Mouse (Mus musculus): ENCODE results near the gene Bcl6. TPM values are rescaled to one million over a fixed set of nuclear protein-coding genes. Genes with fewer than 3 reads are reported as not detected.

Bcl6 gene
- polyA plus RNA-seq, 1 experiment from 2014 or later, result 0.24 TPM

GRCm38 (mm10) chr16:23931275-23931674, 57.4 kb downstream of the Bcl6 start:
- Histone ChIP-seq H3K27me3 (no peaks in the 10 kb centered on the region), H3K4me2 (replicated peaks) (no peak overlapping the region), H3K4me3 (replicated peaks) (no peak overlapping the region), H3K27ac (no peak overlapping the region), H3K9me3 (no peaks in the 10 kb centered on the region), H3K9ac (replicated peaks) (no peak overlapping the region), H3K36me3 (no peaks in the 10 kb centered on the region), H3K4me1 (replicated peaks) (no peaks in the 10 kb centered on the region)
- WGBS, result 83% methylated on average over 18 of the region's 18 CpGs
- no peak for ATAC-seq

GRCm38 (mm10) chr16:23930426-23931073, 58.1 kb downstream of the Bcl6 start:
- ATAC-seq, result no peak
- WGBS, result 85% methylated on average over 3 of the region's 3 CpGs
- H3K4me2 ChIP-seq (replicated peaks), result no peak overlapping the region

GRCm38 (mm10) chr16:23927301-23928114, 61.1 kb downstream of the Bcl6 start:
- no peak overlapping the region for H3K4me2 ChIP-seq (replicated peaks)
- 92% methylated on average over 33 of the region's 33 CpGs for WGBS
- H3K4me1 ChIP-seq (replicated peaks), result no peaks in the 10 kb centered on the region
- no peaks in the 10 kb centered on the region for H3K36me3 ChIP-seq
- ATAC-seq, result no peak
- no peaks in the 10 kb centered on the region for H3K27me3 ChIP-seq
- no peak overlapping the region for H3K27ac ChIP-seq
- H3K9me3 ChIP-seq, result no peaks in the 10 kb centered on the region
- no peak overlapping the region for H3K4me3 ChIP-seq (replicated peaks)
- no peak overlapping the region for H3K9ac ChIP-seq (replicated peaks)

More at GRCm38 (mm10) chr16:23930426-23931073, 58.1 kb downstream of the Bcl6 start:
- H3K9ac ChIP-seq (replicated peaks), result no peak overlapping the region
- H3K27me3 ChIP-seq, result no peaks in the 10 kb centered on the region
- H3K4me3 ChIP-seq (replicated peaks), result no peak overlapping the region
- no peak overlapping the region for H3K27ac ChIP-seq
- no peaks in the 10 kb centered on the region for H3K36me3 ChIP-seq
- no peaks in the 10 kb centered on the region for H3K9me3 ChIP-seq
- no peaks in the 10 kb centered on the region for H3K4me1 ChIP-seq (replicated peaks)

- Histone ChIP-seq H3K9ac (replicated peaks) (no peak overlapping the region), H3K27ac (no peak overlapping the region), H3K4me3 (replicated peaks) (no peak overlapping the region), H3K36me3 (no peaks in the 10 kb centered on the region), H3K4me1 (replicated peaks) (no peaks in the 10 kb centered on the region), H3K27me3 (no peaks in the 10 kb centered on the region), H3K4me2 (replicated peaks) (no peak overlapping the region), H3K9me3 (no peaks in the 10 kb centered on the region)
- no peak for ATAC-seq
- WGBS, result 85% methylated on average over 1 of the region's 1 CpGs
These were observed 65.7 kb downstream of the Bcl6 start for GRCm38 (mm10) chr16:23922906-23923305.

- ATAC-seq, result no peak
- Histone ChIP-seq H3K9me3 (no peaks in the 10 kb centered on the region), H3K4me3 (replicated peaks) (no peak overlapping the region), H3K27ac (no peak overlapping the region), H3K27me3 (no peaks in the 10 kb centered on the region), H3K9ac (replicated peaks) (no peak overlapping the region), H3K4me2 (replicated peaks) (no peak overlapping the region), H3K36me3 (no peaks in the 10 kb centered on the region), H3K4me1 (replicated peaks) (no peaks in the 10 kb centered on the region)
- 82% methylated on average over 5 of the region's 5 CpGs for WGBS
These were observed 67.0 kb downstream of the Bcl6 start for GRCm38 (mm10) chr16:23921697-23922096.

GRCm38 (mm10) chr16:23919418-23919817, 69.2 kb downstream of the Bcl6 start:
- no peak overlapping the region for H3K4me2 ChIP-seq (replicated peaks)
- no peaks in the 10 kb centered on the region for H3K9me3 ChIP-seq
- ATAC-seq, result no peak
- H3K27me3 ChIP-seq, result no peaks in the 10 kb centered on the region
- no peak overlapping the region for H3K27ac ChIP-seq
- H3K4me3 ChIP-seq (replicated peaks), result no peak overlapping the region
- H3K4me1 ChIP-seq (replicated peaks), result no peaks in the 10 kb centered on the region
- H3K36me3 ChIP-seq, result no peaks in the 10 kb centered on the region
- H3K9ac ChIP-seq (replicated peaks), result no peak overlapping the region
- WGBS, result 87% methylated on average over 2 of the region's 2 CpGs

Other genes with a start within 250 kb of the Bcl6 start
- 147 and 154 TPM in 2 replicates for gene Sst, start 97.9 kb downstream of the Bcl6 start, polyA plus RNA-seq (2015; fragmentation: Nextera tagmentation; extraction: Ambion mirVana)
- gene Rtp2, start 56.5 kb downstream of the Bcl6 start, polyA plus RNA-seq (2015; fragmentation: Nextera tagmentation; extraction: Ambion mirVana), result not detected in 2 replicates
- gene Gm37419, start 370 bp downstream of the Bcl6 start, polyA plus RNA-seq (2015; fragmentation: Nextera tagmentation; extraction: Ambion mirVana), result not detected in 2 replicates